Mouse (Mus musculus) brain, embryonic 14.5 days (tissue): Measurements from ENCODE around the gene Gm49510. TPM values are rescaled to one million over a fixed set of nuclear protein-coding genes. Genes with fewer than 3 reads are reported as not detected.

Experiments used
- DNase-seq: peaks from one replicate; pipeline ENCODE4 v3.0.0-alpha.2; 2011; ENCODE audit warnings: low read depth
- CTCF ChIP-seq: fragments of 200-500 bp; IDR thresholded peaks from 2 replicates; pipeline ENCODE4 v1.5.1; 2012; ENCODE audit warnings: inconsistent platforms, mild to moderate bottlenecking, moderate library complexity, borderline replicate concordance; ENCODE audit not compliant: insufficient read depth, insufficient read length; ENCODE audit errors: extremely low read depth
- POLR2A ChIP-seq: fragments of 200-500 bp; IDR thresholded peaks from 2 replicates; pipeline ENCODE4 v1.6.1; 2012; ENCODE audit warnings: mild to moderate bottlenecking, inconsistent platforms, borderline replicate concordance; ENCODE audit not compliant: poor library complexity, insufficient read depth, insufficient read length, severe bottlenecking; ENCODE audit errors: extremely low read depth
- polyA plus RNA-seq: library from polyadenylated mRNA; depleted of rRNA; stranded (reverse); fragments of >200 nt; gene quantifications from 2 replicates; pipeline ENCODE4 v1.2.3, GENCODE M21; 2012

The Gm49510 gene
- polyA plus RNA-seq, 1 experiment = not detected

DNA sequence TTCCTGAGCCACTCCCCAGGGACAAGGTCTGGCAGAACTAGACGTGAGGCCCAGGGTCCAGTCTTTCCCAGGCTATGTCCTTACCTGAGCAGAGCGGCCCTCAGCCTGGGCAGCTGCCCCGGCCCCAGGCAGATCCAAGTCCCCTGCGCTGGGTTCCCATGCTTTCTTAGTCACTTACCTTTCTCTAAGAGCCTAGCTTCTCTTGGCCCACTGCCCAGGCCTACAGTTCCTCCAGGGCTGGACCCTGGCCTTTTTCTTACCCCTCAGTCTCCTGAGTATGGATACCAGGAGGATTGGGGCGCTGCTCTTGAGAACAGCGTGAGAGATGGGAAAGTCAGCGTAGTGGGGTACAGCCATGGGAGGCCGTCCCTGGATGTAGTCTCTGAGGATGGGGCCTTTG, 19.0 kb upstream of the Gm49510 start:
- no peak for DNase-seq
- TF ChIP-seq POLR2A = no peak
- no peak for TF ChIP-seq CTCF

DNA sequence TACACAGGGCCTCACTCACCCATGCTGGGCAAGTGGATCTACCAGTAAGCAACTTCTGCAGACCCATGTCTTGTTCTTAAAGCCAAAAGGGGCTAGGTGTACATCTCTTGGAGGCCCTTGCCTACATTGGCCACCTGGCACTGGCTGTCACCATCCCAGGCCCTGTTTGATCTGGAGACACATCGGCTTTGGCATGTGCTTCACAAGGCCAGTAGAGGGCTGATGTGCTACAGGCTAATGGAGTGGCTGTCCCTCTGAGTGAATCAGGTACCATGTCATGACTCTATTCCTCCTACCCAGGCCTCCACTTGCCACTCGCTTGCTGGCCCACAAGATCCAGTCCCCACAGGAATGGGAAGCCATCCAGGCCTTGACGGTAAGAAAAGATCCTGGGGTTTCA, 17.6 kb upstream of the Gm49510 start:
- TF ChIP-seq CTCF (no peak), POLR2A (no peak)
- no peak for DNase-seq

DNA sequence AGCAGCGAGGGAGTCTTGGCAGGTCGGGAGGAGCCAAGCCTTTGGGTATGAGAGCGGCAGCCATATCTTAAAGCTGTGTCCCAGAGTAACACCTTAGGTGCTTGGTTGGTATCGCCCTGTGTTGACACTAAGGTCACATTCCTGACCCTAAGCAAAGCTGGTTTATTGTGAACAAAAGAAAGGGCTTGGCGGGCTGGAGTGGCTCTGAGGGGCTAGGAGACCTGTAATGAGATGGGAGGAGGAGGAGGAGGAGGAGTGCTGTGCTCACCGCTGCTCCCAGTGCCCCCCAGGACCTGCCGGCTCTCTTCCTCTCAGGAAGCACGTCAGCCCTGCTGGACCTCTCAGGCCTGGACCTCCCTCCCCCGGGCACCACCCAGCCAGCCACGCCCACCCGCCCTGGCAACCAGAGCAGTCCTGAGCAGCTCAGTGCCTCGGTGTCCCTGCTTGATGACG, 10.0 kb upstream of the Gm49510 start:
- TF ChIP-seq CTCF (no peak), POLR2A (no peak)
- no peak for DNase-seq

DNA sequence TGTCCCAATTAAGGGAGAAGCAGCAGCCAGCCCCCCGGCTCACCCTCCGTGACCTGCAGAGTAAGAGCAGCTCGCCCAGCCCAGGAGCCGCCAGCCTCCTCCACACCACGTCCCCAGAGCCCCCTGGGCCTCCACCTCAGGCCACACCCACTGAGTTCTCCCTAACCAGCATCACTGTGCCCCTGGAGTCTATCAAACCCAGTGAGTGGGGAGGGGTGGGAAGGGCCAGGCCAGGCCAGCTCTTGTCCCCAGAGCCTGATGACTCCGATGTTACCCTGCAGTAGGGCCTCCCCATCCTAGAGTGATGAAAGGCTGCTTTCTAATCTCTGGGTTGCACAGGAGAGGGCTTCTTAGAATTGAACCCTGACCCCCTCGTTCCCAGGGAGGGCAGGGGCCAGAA, 7.0 kb upstream of the Gm49510 start:
- no peak for TF ChIP-seq POLR2A
- no peak for TF ChIP-seq CTCF
- DNase-seq = no peak

DNA sequence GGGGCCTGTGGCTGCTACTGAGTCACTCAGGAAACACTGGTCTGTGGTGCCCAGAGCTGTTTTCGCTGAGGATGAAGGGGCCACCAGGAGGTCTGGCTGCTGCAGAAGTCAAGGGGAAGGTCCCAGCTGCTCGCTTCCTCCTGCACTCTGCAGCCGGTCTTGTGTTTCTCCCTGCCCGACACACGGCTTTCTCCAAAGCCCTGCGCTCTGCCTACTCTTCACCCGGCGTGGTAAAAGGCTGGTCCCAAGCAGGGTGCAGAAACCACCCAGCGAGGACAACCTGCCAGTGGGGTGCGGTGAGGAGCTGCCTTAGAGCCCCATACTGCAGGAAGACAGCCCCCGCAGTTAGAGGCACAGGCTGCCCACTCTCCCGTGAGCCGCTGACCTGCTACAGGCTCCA, 4.7 kb upstream of the Gm49510 start:
- TF ChIP-seq POLR2A (no peak), CTCF (no peak)
- no peak for DNase-seq

DNA sequence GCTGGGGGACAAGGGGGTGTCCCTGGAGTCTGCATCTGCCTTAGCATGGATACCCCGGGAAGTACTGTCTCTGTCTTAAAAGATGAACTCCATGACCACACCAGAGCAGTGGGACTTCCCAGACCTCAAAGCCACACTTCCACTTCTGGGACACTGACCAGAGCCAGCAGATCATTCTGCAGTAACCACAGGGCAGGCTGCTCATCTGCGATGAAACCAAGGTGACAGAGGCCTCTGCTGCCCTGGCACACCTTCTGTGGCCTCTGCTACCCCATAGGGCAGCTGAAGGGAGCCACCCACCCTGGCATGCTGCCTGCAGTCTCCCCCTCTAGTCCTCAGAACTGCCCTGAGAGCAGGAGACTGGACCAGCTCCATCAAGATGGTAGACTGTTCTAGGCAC, 3.7 kb upstream of the Gm49510 start:
- no peak for DNase-seq
- TF ChIP-seq CTCF (no peak), POLR2A (no peak)

DNA sequence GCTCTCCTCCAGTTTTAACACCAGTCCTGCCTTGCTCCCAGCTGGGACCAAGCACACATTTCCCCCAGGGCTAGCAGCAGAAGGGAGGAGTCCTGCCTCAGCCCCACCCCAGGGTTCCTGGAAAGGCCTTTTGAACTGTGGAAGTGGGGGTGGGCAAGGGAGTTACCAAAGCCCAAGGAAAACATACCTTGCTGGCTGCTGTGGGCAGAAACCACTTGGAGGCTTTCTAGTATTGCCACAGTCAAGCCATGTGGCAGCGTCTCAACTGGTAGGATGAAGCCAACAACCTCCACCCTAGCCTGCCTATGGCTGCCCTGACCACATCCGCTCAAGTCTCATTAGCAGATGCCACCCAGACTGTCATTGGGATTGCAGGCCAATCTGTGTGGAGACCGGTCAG, 3.3 kb upstream of the Gm49510 start:
- TF ChIP-seq POLR2A = no peak
- TF ChIP-seq CTCF = no peak
- no peak for DNase-seq

DNA sequence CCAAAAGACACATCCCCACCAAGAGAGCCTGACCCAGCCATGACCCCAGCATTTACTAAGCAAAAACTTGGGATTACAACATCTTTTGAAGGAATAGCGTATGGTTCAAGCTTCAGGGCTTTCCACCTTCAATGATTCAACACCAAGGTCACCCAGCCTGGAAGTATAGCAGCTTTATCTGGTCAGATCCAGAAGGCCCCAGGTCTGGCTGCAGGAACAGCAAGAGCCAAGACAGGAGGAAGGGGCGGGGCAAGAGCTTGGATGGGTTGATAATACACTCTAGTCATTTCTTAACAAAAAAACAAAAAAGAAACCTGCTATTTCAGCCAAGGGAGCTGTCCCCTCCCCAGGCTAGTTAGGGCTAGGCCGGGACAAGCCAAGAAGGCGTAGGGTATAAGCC, 2.0 kb upstream of the Gm49510 start:
- TF ChIP-seq POLR2A = no peak
- TF ChIP-seq CTCF = no peak
- no peak for DNase-seq

DNA sequence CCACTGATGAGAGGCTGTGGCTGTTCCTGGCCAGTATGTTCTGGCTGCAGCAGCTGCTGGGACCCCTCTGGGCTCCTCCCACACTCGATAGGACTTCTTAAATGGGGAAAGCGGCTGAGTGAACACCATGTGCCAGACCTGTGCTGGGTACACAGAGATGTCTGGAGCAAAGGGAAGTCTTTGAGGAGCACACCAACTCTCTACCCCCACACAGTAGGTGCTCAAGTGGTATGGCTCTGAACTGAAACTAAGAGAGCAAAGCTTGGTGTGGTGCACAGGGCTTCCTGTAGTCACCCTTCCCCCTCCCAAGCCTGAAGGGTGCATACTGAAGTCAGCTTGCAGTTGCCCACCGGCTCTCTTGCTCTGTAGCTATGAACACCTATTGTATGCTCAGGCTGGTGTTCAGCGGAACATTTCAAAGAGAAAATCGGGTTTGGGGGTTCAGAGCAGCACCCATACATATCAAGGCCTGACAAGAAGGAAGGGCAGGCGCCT, 913 bp upstream of the Gm49510 start:
- TF ChIP-seq POLR2A (no peak), CTCF (no peak)
- DNase-seq = no peak

DNA sequence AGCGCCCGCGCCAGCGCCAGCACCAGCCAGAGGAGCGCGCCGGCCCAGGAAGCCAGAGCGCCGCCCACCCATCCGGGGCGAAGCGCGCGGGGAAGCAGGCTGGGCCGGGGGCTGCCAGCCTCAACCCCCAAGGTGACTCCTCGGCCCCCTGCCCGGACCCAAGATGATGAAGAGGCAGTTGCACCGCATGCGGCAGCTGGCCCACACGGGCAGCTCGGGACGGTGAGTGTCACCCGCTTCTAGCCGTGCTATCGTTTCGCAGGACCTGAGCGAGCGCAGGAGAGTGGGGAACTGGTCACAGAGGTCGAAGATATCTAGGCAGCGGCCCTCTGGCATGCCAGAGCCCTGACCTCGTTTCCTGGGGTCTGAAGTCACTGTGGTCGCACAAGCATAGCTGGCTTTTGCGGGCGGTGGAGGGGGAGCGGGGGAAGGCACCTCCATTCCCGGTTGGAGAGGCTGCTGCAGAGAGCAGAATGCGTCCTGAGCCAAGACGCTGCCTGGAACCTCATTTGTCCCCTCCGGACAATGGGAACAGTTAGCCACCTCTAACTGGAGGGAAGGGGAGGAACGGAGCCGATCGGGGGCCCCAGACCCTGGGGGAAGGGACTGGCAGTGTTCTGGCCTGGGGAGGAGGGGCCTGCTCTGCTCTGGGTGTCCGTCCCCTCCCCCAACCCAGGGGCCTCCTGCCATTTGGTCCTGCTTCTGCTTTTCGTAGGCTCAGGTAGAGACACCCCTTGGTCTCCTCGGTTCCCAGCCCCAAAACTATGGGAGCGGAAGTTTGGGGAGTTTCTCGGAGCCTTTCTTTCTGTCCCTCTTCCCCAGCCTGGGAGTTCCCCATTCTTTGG, 495 bp downstream of the Gm49510 start, which contains the start of gene Sh3bp1:
Gene Sh3bp1, plus strand, starts transcription at position 29 of the 845 bp plus-strand sequence.
- peak; percentile 64 for DNase-seq
- TF ChIP-seq POLR2A (0 out of 2 replicates have a peak, but pooled peaks have one; percentile 5), CTCF (no peak)

DNA sequence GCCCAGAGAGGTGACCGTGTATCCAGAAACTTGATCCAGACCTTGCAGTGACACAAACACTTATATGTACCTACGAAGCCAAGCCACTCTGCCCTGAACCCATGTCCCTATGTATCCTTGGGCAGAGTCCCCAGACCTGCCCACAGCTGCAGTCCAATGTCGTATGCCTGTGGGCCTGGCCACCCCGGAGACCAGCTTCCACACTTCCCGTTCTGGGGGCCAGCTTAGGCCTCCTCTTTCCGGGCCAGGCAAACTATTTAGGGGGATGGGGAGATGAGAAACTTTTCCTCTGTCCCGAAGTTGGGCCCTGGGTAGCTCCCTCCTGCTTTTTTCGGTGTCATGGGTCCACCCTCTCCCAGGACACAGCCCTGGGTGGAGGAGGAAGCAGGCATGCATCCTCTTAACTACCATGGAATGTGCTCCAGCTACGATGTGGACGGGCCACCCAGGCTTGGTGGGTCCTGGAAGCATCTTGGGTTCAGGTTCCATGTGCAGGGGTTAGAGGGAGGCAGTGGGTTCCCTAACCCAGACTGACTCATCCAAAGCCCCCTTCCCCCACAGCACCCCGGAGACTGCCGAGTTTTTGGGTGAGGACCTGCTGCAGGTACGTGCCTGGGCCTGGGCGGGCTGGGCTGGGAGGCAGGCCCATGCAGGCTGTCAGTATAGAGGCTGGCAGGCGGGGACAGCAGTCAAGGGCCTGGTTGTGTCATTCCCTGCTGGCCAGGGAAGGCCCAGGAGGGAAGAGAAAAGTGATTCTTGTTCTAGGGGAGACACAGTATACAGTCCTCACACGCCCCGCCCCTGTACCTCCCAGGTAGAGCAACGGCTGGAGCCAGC, 1.3 kb downstream of the Gm49510 start:
- TF ChIP-seq POLR2A = no peak
- no peak for TF ChIP-seq CTCF
- DNase-seq = no peak

DNA sequence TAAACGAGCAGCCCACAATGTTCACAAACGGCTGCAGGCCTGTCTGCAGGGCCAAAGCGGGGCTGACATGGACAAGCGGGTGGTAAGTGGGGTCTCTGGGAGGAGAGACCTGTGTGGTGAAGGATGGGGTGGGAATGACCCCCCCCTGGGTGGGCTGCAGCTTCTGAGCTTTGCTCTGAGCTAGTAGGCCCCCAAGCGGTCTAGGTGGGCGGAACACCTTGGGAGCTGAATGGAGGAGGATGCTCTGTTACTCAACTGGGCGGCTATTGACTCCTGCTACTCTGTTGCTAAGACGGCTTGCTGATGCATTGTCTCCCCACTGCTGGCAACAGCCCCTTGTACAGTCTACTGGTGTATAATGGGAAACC, 1.9 kb downstream of the Gm49510 start:
- no peak for DNase-seq
- TF ChIP-seq POLR2A (no peak), CTCF (no peak)
